Mouse (Mus musculus) urinary bladder, postnatal 36 days (tissue): Measurements from ENCODE around the gene Cpxm1.
A peak's percentile ranks its signal among the peaks of the same experiment; 100 is the strongest.

Experiments
- DNase-seq, 2 experiments: peaks; one replicate each; pipeline ENCODE4 v3.0.0; 2022; ENCODE audit warnings: low spot score in 2 of 2, mixed read lengths in 1 of 2

Cpxm1 gene

GRCm38 (mm10) chr2:130397186-130397985 is at the start of gene Cpxm1:
TSS of gene Cpxm1 (minus strand) at chr2:130397574.
- DNase-seq = peak in 1 of 2 experiments; percentile 13

- no peak for DNase-seq
Measured at GRCm38 (mm10) chr2:130442162-130442561, 44.8 kb upstream of the Cpxm1 start.

GRCm38 (mm10) chr2:130439840-130440480 is 42.6 kb upstream of the Cpxm1 start:
- no peak for DNase-seq

- no peak for DNase-seq
Measured at GRCm38 (mm10) chr2:130438861-130439260, 41.5 kb upstream of the Cpxm1 start.

- DNase-seq = no peak
Measured at GRCm38 (mm10) chr2:130436769-130437168, 39.4 kb upstream of the Cpxm1 start.

GRCm38 (mm10) chr2:130433152-130433551 is 35.8 kb upstream of the Cpxm1 start:
- no peak for DNase-seq

- DNase-seq = no peak
Measured at GRCm38 (mm10) chr2:130432157-130432556, 34.8 kb upstream of the Cpxm1 start.

- DNase-seq = no peak
Measured at GRCm38 (mm10) chr2:130430484-130430883, 33.1 kb upstream of the Cpxm1 start.

- DNase-seq = no peak
Measured at GRCm38 (mm10) chr2:130429851-130430250, 32.5 kb upstream of the Cpxm1 start.

GRCm38 (mm10) chr2:130425112-130425511 is 27.7 kb upstream of the Cpxm1 start:
- DNase-seq = no peak

GRCm38 (mm10) chr2:130424126-130424853 is 26.9 kb upstream of the Cpxm1 start, which contains the start of the genes Vps16 and Pced1a:
TSS of gene Vps16 (plus strand) at chr2:130424339.
TSS of gene Pced1a (minus strand) at chr2:130424701.
- DNase-seq = peak; percentile 89 to 92

- peak in 1 of 2 experiments; percentile 69 for DNase-seq
Measured at GRCm38 (mm10) chr2:130423397-130424125, 26.2 kb upstream of the Cpxm1 start.

- DNase-seq = no peak
Measured at GRCm38 (mm10) chr2:130421781-130422620, 24.6 kb upstream of the Cpxm1 start.

GRCm38 (mm10) chr2:130414094-130414856 is 16.9 kb upstream of the Cpxm1 start:
- no peak for DNase-seq

GRCm38 (mm10) chr2:130412775-130413174 is 15.4 kb upstream of the Cpxm1 start:
- no peak for DNase-seq

GRCm38 (mm10) chr2:130411558-130412495 is 14.5 kb upstream of the Cpxm1 start:
- DNase-seq = peak; percentile 67 to 81

- no peak for DNase-seq
Measured at GRCm38 (mm10) chr2:130408194-130408593, 10.8 kb upstream of the Cpxm1 start.

GRCm38 (mm10) chr2:130406178-130406577 is 8.8 kb upstream of the Cpxm1 start, which contains the start of gene Tmem239:
TSS of gene Tmem239 (plus strand) at chr2:130406478.
- no peak for DNase-seq

- DNase-seq = no peak
Measured at GRCm38 (mm10) chr2:130404939-130405338, 7.6 kb upstream of the Cpxm1 start, which contains the start of the genes Gm28372 and 1700020A23Rik. TSS of gene Gm28372 (plus strand) at chr2:130405239. TSS of gene 1700020A23Rik (plus strand) at chr2:130405259.
